Mouse (Mus musculus) cortical plate, adult 2 months (tissue): Measurements from ENCODE around the gene Snapc4.

Source experiments
- CTCF ChIP-seq: fragments of 200-500 bp; IDR thresholded peaks from 2 replicates; pipeline ENCODE4 v1.5.1; 2011; ENCODE audit warnings: mild to moderate bottlenecking, control low read depth, low read length; ENCODE audit not compliant: insufficient read depth; ENCODE audit errors: extremely low read depth
- POLR2A ChIP-seq: fragments of 200-500 bp; IDR thresholded peaks from 2 replicates; pipeline ENCODE4 v1.6.1; 2011; ENCODE audit warnings: mild to moderate bottlenecking, low read length, control low read depth; ENCODE audit not compliant: insufficient read depth; ENCODE audit errors: extremely low read depth

GRCm38 (mm10) chr2:26357484-26357883 is 23.0 kb downstream of the Snapc4 start:
- TF ChIP-seq POLR2A (no peak), CTCF (no peak)
